Mouse (Mus musculus): ENCODE data around the gene Galnt6.

The Galnt6 gene

GRCm38 (mm10) chr15:100654271-100654670 lies 74.9 kb downstream of the Galnt6 start:
- no peak for DNase-seq (ENCODE audit: low spot score)

DNA sequence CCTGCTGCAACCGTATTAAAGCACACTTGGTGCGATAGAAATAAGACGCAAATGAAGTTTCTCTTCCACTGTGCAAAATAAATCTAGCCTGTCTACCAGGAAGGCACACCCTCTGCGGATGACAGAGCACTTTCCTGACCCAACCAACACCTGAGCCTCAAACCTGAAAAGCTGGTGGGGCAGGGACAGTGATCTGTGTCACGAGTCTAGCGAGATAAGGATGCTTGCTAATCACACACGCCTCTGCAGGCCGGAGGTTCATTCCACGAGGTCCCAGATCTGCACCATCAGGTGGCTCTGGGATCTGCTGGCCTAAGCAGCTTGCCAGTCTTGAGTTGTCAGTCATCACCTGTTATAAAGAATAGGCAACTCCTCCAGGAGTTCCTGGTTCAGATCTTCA lies 77.6 kb downstream of the Galnt6 start:
- DNase-seq (ENCODE audit: low spot score), result no peak

GRCm38 (mm10) chr15:100650111-100650510 lies 79.1 kb downstream of the Galnt6 start:
- no peak for DNase-seq (ENCODE audit: low spot score)

DNA sequence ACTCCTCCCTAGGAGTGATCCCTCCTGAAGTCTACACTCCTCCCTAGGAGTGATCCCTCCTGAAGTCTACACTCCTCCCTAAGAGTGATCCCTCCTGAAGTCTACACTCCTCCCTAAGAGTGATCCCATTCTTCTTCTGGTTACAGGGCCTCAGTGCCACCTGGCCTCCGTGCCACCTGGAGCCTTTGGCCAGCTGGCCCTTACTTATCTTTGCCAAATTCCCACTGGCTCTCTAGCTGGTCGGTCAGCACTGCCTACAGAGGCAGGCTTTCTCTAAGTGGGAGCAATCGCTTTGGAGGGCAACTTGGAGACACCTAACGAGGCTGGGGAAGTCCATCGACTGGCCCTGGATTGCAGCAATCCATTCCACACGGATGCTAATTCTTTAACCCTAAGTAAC lies 83.0 kb downstream of the Galnt6 start:
- no peak for DNase-seq (ENCODE audit: low spot score)

GRCm38 (mm10) chr15:100642451-100642850 lies 86.7 kb downstream of the Galnt6 start:
- DNase-seq (ENCODE audit: low spot score), result no peak
